Mouse (Mus musculus): ENCODE data around the gene Mmp15.
A peak's percentile ranks its signal among the peaks of the same experiment; 100 is the strongest.

GRCm38 (mm10) chr8:95344668-95345067 lies 7.4 kb upstream of the Mmp15 start:
- peak; percentile 29; the same call in 1 of the 2 replicates for TF ChIP-seq CTCF (IDR thresholded peaks at IDR 0.05; ENCODE audit: low read depth)
- TF ChIP-seq EP300 (IDR thresholded peaks at IDR 0.05; ENCODE audit: low read depth): no peak
